In the genomic region with DNA sequence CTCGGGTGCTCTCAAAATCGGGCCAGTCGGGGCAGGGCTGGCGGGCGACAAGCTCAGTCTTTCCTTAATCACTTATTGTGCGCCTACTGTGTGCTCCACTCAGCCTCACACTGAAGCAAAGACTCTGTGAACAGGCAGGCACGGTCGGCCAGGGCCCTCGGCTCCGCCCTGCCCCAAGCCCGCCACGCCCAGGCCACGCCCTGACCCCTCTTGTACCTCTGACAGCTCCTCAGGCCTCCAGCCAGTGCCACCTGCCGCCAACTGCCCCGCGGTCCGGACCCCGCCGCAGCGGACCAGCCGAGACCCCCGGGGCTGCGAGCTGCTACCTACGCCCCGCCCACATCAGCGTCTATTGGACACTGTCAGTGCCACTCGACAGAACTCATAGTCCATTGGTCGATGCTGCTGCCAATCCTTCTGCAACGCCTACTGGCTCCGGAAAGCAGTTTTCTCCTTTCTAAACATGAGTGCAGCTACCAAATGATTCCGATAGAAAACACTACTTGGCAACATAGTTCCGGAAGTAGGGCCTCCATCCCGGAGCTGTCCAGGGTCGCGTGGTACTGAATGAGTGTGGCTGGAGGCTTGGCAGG, we compare ENCODE assay signal across 8 mouse cellular contexts. TPM values are rescaled to one million over a fixed set of nuclear protein-coding genes. Genes with fewer than 3 reads are reported as not detected.
DNase-seq lines count a peak whose midpoint lies in the region; ATAC-seq and TF ChIP-seq lines count a peak whose summit lies in the region.

A gene (minus strand): TSS at position 439 of the 593 bp plus-strand sequence.

- H3K36me3 ChIP-seq in ES-Bruce4 (ENCODE audit: control insufficient read depth, insufficient read depth, low read length, poor library complexity, severe bottlenecking): no peaks in the 10 kb centered on the region
- peaks cover 19% of the 10 kb centered on the region for H3K36me3 ChIP-seq in forebrain, embryonic 13.5 days (ENCODE audit: poor library complexity, severe bottlenecking)
- 0 out of 2 replicates have a peak, but pooled peaks cover 2% of the 10 kb centered on the region for H3K36me3 ChIP-seq in liver, postnatal 0 days (replicated peaks; ENCODE audit: insufficient read depth, low read length)
- H3K36me3 ChIP-seq in neural tube, embryonic 14.5 days (ENCODE audit: control insufficient read depth, insufficient read depth, low read length): peaks cover 3% of the 10 kb centered on the region; the same call in 1 of the 2 replicates

- H3K27ac ChIP-seq in ES-Bruce4 (ENCODE audit: insufficient read depth, low read length): no peak within 1 kb of the TSS
- H3K27ac ChIP-seq in forebrain, embryonic 13.5 days: peak within 1 kb of the TSS; percentile 20; the same call in 1 of the 2 replicates
- H3K27ac ChIP-seq in liver, postnatal 0 days (ENCODE audit: low read depth): peak within 1 kb of the TSS; percentile 53
- peak within 1 kb of the TSS; percentile 60; the same call in 1 of the 2 replicates for H3K27ac ChIP-seq in neural tube, embryonic 14.5 days (ENCODE audit: low read depth, low read length)

- H3K9ac ChIP-seq in ES-Bruce4 (ENCODE audit: low read depth, poor library complexity, severe bottlenecking): peak within 1 kb of the TSS; percentile 24; the same call in 1 of the 2 replicates
- H3K9ac ChIP-seq in forebrain, embryonic 13.5 days: peak within 1 kb of the TSS; percentile 82
- H3K9ac ChIP-seq in liver, postnatal 0 days (replicated peaks): peak within 1 kb of the TSS; percentile 70
- peak within 1 kb of the TSS; percentile 84 for H3K9ac ChIP-seq in neural tube, embryonic 14.5 days (replicated peaks; ENCODE audit: low read depth, low read length)

- TF ChIP-seq CTCF in ES-Bruce4 (IDR thresholded peaks at IDR 0.05; ENCODE audit: low read depth, low read length): no peak
- TF ChIP-seq CTCF in liver, postnatal 0 days (IDR thresholded peaks at IDR 0.05; ENCODE audit: low read depth): no peak

- peak within 1 kb of the TSS; percentile 79 for H3K4me3 ChIP-seq in ES-Bruce4 (ENCODE audit: low read depth, low read length)
- H3K4me3 ChIP-seq in forebrain, embryonic 13.5 days: peak within 1 kb of the TSS; percentile 81
- peak within 1 kb of the TSS; percentile 67 for H3K4me3 ChIP-seq in liver, postnatal 0 days (ENCODE audit: low read depth, low read length)
- H3K4me3 ChIP-seq in neural tube, embryonic 14.5 days (ENCODE audit: low read depth, low read length): peak within 1 kb of the TSS; percentile 92

- no peaks in the 10 kb centered on the region for H3K4me1 ChIP-seq in ES-Bruce4 (ENCODE audit: control insufficient read depth, insufficient read depth, low read length)
- peaks cover 12% of the 10 kb centered on the region; the same call in 1 of the 2 replicates for H3K4me1 ChIP-seq in forebrain, embryonic 13.5 days
- H3K4me1 ChIP-seq in liver, postnatal 0 days (ENCODE audit: insufficient read depth): peaks cover 5% of the 10 kb centered on the region; the same call in 1 of the 2 replicates
- 0 out of 2 replicates have a peak, but pooled peaks cover 6% of the 10 kb centered on the region for H3K4me1 ChIP-seq in neural tube, embryonic 14.5 days (ENCODE audit: control insufficient read depth, insufficient read depth, low read length)

- H3K9me3 ChIP-seq in ES-Bruce4 (replicated peaks; ENCODE audit: control insufficient read depth, insufficient read depth, low read length, poor library complexity, severe bottlenecking): no peaks in the 10 kb centered on the region
- H3K9me3 ChIP-seq in forebrain, embryonic 13.5 days (replicated peaks): no peaks in the 10 kb centered on the region
- H3K9me3 ChIP-seq in liver, postnatal 0 days (ENCODE audit: low read length): no peaks in the 10 kb centered on the region
- no peaks in the 10 kb centered on the region for H3K9me3 ChIP-seq in neural tube, embryonic 14.5 days (ENCODE audit: control insufficient read depth, low read length)

- TF ChIP-seq EP300 in ES-Bruce4 (IDR thresholded peaks at IDR 0.05; ENCODE audit: insufficient read depth, low read depth, low read length): 0 out of 2 replicates have a peak, but pooled peaks have one; percentile 7
- TF ChIP-seq EP300 in liver, postnatal 0 days (IDR thresholded peaks at IDR 0.05; ENCODE audit: low read depth): 0 out of 2 replicates have a peak, but pooled peaks have one; percentile 49

- H3K4me2 ChIP-seq in forebrain, embryonic 13.5 days: peak within 1 kb of the TSS; percentile 69
- H3K4me2 ChIP-seq in liver, postnatal 0 days (ENCODE audit: low read depth, low read length): peak within 1 kb of the TSS; percentile 82
- peak within 1 kb of the TSS; percentile 57 for H3K4me2 ChIP-seq in neural tube, embryonic 14.5 days (ENCODE audit: low read depth, low read length)

- H3K27me3 ChIP-seq in ES-Bruce4 (ENCODE audit: control insufficient read depth, insufficient read depth, low read length, poor library complexity, severe bottlenecking): no peaks in the 10 kb centered on the region
- no peaks in the 10 kb centered on the region for H3K27me3 ChIP-seq in forebrain, embryonic 13.5 days
- H3K27me3 ChIP-seq in liver, postnatal 0 days (ENCODE audit: insufficient read depth, low read length): no peaks in the 10 kb centered on the region
- no peaks in the 10 kb centered on the region for H3K27me3 ChIP-seq in neural tube, embryonic 14.5 days (ENCODE audit: control insufficient read depth, insufficient read depth, low read length)

- peak; percentile 47 for TF ChIP-seq POLR2A in ES-Bruce4 (IDR thresholded peaks at IDR 0.05; ENCODE audit: insufficient read depth, low read length)

- intact Hi-C loops in heart, postnatal 10 days (cut with DNase I): no loop called here

- under 1% methylated on average over 35 of the region's 35 CpGs for WGBS in forebrain, embryonic 13.5 days
- under 1% methylated on average over 35 of the region's 35 CpGs for WGBS in large intestine, adult 2 months
- WGBS in liver, postnatal 0 days (ENCODE audit: insufficient replicate concordance): 1% methylated on average over 35 of the region's 35 CpGs
- under 1% methylated on average over 35 of the region's 35 CpGs for WGBS in neural tube, embryonic 14.5 days

- peak; percentile 99 to 100 for DNase-seq in heart, postnatal 10 days
- DNase-seq in large intestine, adult 2 months (ENCODE audit: low read depth, low spot score): peak; percentile 92
- peak; percentile 96 for DNase-seq in liver, postnatal 0 days
- DNase-seq in testis, postnatal 10 days (ENCODE audit: low spot score): peak; percentile 99

- ATAC-seq in cerebellum, adult (ENCODE audit: insufficient number of reproducible peaks, low FRiP score, low TSS enrichment): peak; percentile 98
- peak; percentile 100 for ATAC-seq in forebrain, embryonic 13.5 days
- ATAC-seq in liver, postnatal 0 days: peak; percentile 99
- peak; percentile 99 for ATAC-seq in neural tube, embryonic 14.5 days (ENCODE audit: low read depth)

RNA-seq across cellular contexts. Expression of the gene that starts here (rescaled TPM):
- polyA plus RNA-seq in ES-Bruce4 (2011; ENCODE audit: insufficient read depth, insufficient read length, low read depth, missing spikeins): 2.8 and 4.5 TPM in 2 replicates
- 33.4 and 37.8 TPM in 2 replicates for polyA plus RNA-seq in forebrain, embryonic 13.5 days (2015; fragmentation: Nextera tagmentation; extraction: Ambion mirVana)
- total RNA-seq in heart, postnatal 10 days (2021): 10 to 100 TPM; 11.5 to 13.0 TPM
- polyA plus RNA-seq in large intestine, adult 2 months (2012; rRNA removed): 26.3 and 26.5 TPM in 2 replicates
- 4.6 and 4.7 TPM in 2 replicates for polyA plus RNA-seq in liver, postnatal 0 days (2015; fragmentation: Nextera tagmentation; extraction: Ambion mirVana)
- polyA plus RNA-seq in neural tube, embryonic 14.5 days (2014; fragmentation: Nextera tagmentation; extraction: Ambion mirVana): 26.7 and 34.6 TPM in 2 replicates

Comparison
In these comparisons a context has a peak if more than half of its experiments do, and no peak if none do; other contexts are left out.
1. H3K9ac ChIP-seq: peak in every context shown above with its lines; median percentile 84 in neural tube, embryonic 14.5 days; 82 in forebrain, embryonic 13.5 days; 70 in liver, postnatal 0 days; 24 in ES-Bruce4.